Mouse (Mus musculus) embryonic facial prominence, embryonic 14.5 days (tissue): ENCODE results near the gene Guca2a. TPM values are rescaled to one million over a fixed set of nuclear protein-coding genes. Genes with fewer than 3 reads are reported as not detected.

Experiments used
- ATAC-seq: fragments of 200-750 bp; cut with Nextera tagmentation; 2 replicates; pipeline ENCODE4 v1.8.0; 2017; ENCODE audit warnings: low read depth, moderate number of reproducible peaks, moderate TSS enrichment
- DNase-seq: peaks from one replicate; pipeline ENCODE4 v3.0.0-alpha.2; 2015; ENCODE audit warnings: low spot score
- H3K27ac ChIP-seq: fragments of 300-500 bp; sonication (generic); replicated peaks from 2 replicates; pipeline ENCODE4 v1.5.1; 2014; ENCODE audit warnings: low read depth, mild to moderate bottlenecking, low read length, moderate library complexity
- H3K27me3 ChIP-seq: fragments of 300-500 bp; sonication (generic); replicated peaks from 2 replicates; pipeline ENCODE4 v1.6.1; 2014; ENCODE audit warnings: low read length; ENCODE audit not compliant: control insufficient read depth, insufficient read depth
- H3K36me3 ChIP-seq: fragments of 300-500 bp; sonication (generic); 2 replicates; pipeline ENCODE4 v1.6.1; 2014; ENCODE audit warnings: low read length, mixed read lengths; ENCODE audit not compliant: control insufficient read depth, insufficient read depth
- H3K4me1 ChIP-seq: fragments of 300-500 bp; sonication (generic); 2 replicates; pipeline ENCODE4 v1.6.1; 2014; ENCODE audit warnings: antibody characterized with exemption, low read length; ENCODE audit not compliant: control insufficient read depth, insufficient read depth
- H3K4me2 ChIP-seq: fragments of 300-500 bp; sonication (generic); 2 replicates; pipeline ENCODE4 v1.6.1; 2014; ENCODE audit warnings: low read depth, mild to moderate bottlenecking, low read length, moderate library complexity, mixed read lengths
- H3K4me3 ChIP-seq: fragments of 300-500 bp; sonication (generic); 2 replicates; pipeline ENCODE4 v1.5.1; 2014; ENCODE audit warnings: low read depth, mild to moderate bottlenecking, low read length
- H3K9ac ChIP-seq: fragments of 300-500 bp; sonication (generic); 2 replicates; pipeline ENCODE4 v1.6.1; 2014; ENCODE audit warnings: low read depth, mild to moderate bottlenecking, low read length, moderate library complexity, mixed read lengths
- H3K9me3 ChIP-seq: fragments of 300-500 bp; sonication (generic); 2 replicates; pipeline ENCODE4 v1.6.1; 2016; ENCODE audit warnings: low read length; ENCODE audit not compliant: control insufficient read depth
- WGBS: fragments of 180-500 bp; shearing (Covaris S2); extraction: QIAGEN DNeasy Blood & Tissue Kit; methylation state at CpG from one replicate; pipeline ENCODE4 v1.1.7; 2014; 5-methylcytosine and 5-hydroxymethylcytosine counted together
- polyA plus RNA-seq: library from polyadenylated mRNA; unstranded; fragments of >200 nt; fragmentation: Nextera tagmentation; extraction: Ambion mirVana; gene quantifications from 2 replicates; pipeline ENCODE4 v1.2.1, GENCODE M21; 2014

Gene Guca2a
- polyA plus RNA-seq, 1 experiment from 2014 or later = not detected

GRCm38 (mm10) chr4:119660007-119660406 is 22.5 kb downstream of the Guca2a start:
- H3K9ac ChIP-seq = no peak overlapping the region
- H3K4me1 ChIP-seq = no peaks in the 10 kb centered on the region
- H3K4me2 ChIP-seq = no peak overlapping the region
- H3K36me3 ChIP-seq = no peaks in the 10 kb centered on the region
- no peak for DNase-seq
- no peaks in the 10 kb centered on the region for H3K27me3 ChIP-seq
- no peak overlapping the region for H3K4me3 ChIP-seq
- ATAC-seq = no peak
- H3K9me3 ChIP-seq = no peaks in the 10 kb centered on the region
- 79% methylated on average over 8 of the region's 8 CpGs for WGBS
- H3K27ac ChIP-seq = no peak overlapping the region

GRCm38 (mm10) chr4:119662151-119662550 is 24.6 kb downstream of the Guca2a start:
- H3K36me3 ChIP-seq = no peaks in the 10 kb centered on the region
- no peak for ATAC-seq
- H3K9ac ChIP-seq = no peak overlapping the region
- H3K9me3 ChIP-seq = no peaks in the 10 kb centered on the region
- 64% methylated on average over 4 of the region's 4 CpGs for WGBS
- H3K27me3 ChIP-seq = no peaks in the 10 kb centered on the region
- H3K4me2 ChIP-seq = no peak overlapping the region
- DNase-seq = no peak
- no peaks in the 10 kb centered on the region for H3K4me1 ChIP-seq
- H3K4me3 ChIP-seq = no peak overlapping the region
- no peak overlapping the region for H3K27ac ChIP-seq

- no peak overlapping the region for H3K4me3 ChIP-seq
- H3K4me1 ChIP-seq = no peaks in the 10 kb centered on the region
- H3K27ac ChIP-seq = no peak overlapping the region
- DNase-seq (no peak), ATAC-seq (no peak)
- no peaks in the 10 kb centered on the region for H3K36me3 ChIP-seq
- H3K9ac ChIP-seq = no peak overlapping the region
- H3K27me3 ChIP-seq = no peaks in the 10 kb centered on the region
- WGBS = 84% methylated on average over 7 of the region's 7 CpGs
- H3K4me2 ChIP-seq = no peak overlapping the region
- no peaks in the 10 kb centered on the region for H3K9me3 ChIP-seq
Observed at GRCm38 (mm10) chr4:119662976-119663375, 25.5 kb downstream of the Guca2a start.

DNA sequence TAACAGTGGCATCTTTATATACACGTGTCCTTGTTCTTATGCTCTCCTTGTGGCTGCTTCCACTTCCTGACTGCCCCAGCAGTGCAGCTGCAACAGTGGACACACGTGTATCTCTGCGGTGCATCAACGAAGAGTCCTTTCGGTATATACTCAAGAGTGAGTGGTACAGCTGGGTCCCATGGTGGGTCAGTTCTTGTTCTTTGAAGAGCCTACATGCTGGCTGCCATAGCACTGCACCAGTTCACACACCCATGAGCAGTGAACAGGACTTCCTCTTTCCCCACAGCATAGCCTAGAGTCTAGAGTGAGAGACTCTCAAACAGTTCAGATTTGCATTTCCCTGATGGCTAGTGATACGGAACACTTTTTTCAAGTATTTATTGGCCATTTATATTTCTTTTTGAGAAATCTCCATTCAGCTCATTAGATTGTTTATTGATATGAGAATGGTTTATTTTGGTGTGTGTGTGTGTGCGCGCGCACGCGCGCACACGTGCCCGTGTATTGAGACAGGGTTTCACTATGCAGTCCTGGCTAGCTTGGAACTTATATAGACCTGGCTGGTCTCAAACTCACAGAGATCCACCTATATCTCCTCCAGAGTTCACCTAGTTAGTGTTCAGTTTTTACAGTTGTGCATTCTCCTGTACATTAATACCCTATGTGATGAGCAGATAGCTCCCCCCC is 26.0 kb downstream of the Guca2a start:
- H3K9me3 ChIP-seq = no peaks in the 10 kb centered on the region
- no peak for ATAC-seq

GRCm38 (mm10) chr4:119665166-119665565 is 27.7 kb downstream of the Guca2a start:
- ATAC-seq (no peak), DNase-seq (no peak)
- Histone ChIP-seq H3K4me2 (no peak overlapping the region), H3K9me3 (no peaks in the 10 kb centered on the region), H3K27ac (no peak overlapping the region), H3K36me3 (no peaks in the 10 kb centered on the region), H3K9ac (no peak overlapping the region), H3K4me3 (no peak overlapping the region), H3K4me1 (no peaks in the 10 kb centered on the region), H3K27me3 (no peaks in the 10 kb centered on the region)
- 92% methylated on average over 2 of the region's 2 CpGs for WGBS

More for the DNA sequence above, 26.0 kb downstream of the Guca2a start:
- Histone ChIP-seq H3K4me3 (no peak overlapping the region), H3K27ac (no peak overlapping the region), H3K4me2 (no peak overlapping the region), H3K27me3 (no peaks in the 10 kb centered on the region), H3K4me1 (no peaks in the 10 kb centered on the region), H3K36me3 (no peaks in the 10 kb centered on the region), H3K9ac (no peak overlapping the region)
- 91% methylated on average over 14 of the region's 14 CpGs for WGBS
- DNase-seq = no peak

GRCm38 (mm10) chr4:119666116-119666515 is 28.6 kb downstream of the Guca2a start:
- DNase-seq = no peak
- H3K4me3 ChIP-seq = no peak overlapping the region
- H3K27ac ChIP-seq = no peak overlapping the region
- no peaks in the 10 kb centered on the region for H3K27me3 ChIP-seq
- no peaks in the 10 kb centered on the region for H3K9me3 ChIP-seq
- H3K4me1 ChIP-seq = no peaks in the 10 kb centered on the region
- WGBS = 44% methylated on average over 8 of the region's 8 CpGs
- H3K9ac ChIP-seq = no peak overlapping the region
- no peak for ATAC-seq
- H3K36me3 ChIP-seq = no peaks in the 10 kb centered on the region
- no peak overlapping the region for H3K4me2 ChIP-seq

- WGBS = 33% methylated on average over 5 of the region's 5 CpGs
- Histone ChIP-seq H3K27ac (no peak overlapping the region), H3K9ac (no peak overlapping the region), H3K4me1 (no peaks in the 10 kb centered on the region), H3K4me2 (no peak overlapping the region), H3K9me3 (no peaks in the 10 kb centered on the region), H3K27me3 (no peaks in the 10 kb centered on the region), H3K36me3 (no peaks in the 10 kb centered on the region), H3K4me3 (no peak overlapping the region)
- no peak for DNase-seq
- ATAC-seq = no peak
Observed at GRCm38 (mm10) chr4:119667454-119667853, 29.9 kb downstream of the Guca2a start.

DNA sequence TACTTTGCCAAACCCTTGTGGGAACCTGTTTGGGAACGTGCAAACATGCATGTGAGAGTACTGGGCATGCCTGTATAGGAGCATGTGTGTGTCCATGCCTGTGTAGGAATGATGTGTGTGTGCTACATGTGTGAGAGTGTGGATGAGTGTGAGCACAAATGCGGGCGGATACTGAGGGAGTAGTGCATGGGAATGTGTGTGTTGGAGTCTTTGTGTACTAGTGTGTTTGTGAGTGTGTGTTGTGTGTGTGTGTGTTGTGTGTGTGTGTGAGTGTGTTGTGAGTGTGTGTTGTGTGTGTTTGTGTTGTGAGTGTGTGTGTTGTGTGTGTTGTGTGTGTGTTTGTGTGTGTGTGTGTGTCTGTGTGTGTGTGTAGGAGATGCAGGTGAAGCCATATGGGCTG is 30.7 kb downstream of the Guca2a start:
- WGBS = 87% methylated on average over 3 of the region's 3 CpGs
- Histone ChIP-seq H3K9ac (no peak overlapping the region), H3K4me2 (no peak overlapping the region), H3K27ac (no peak overlapping the region), H3K4me3 (no peak overlapping the region), H3K36me3 (no peaks in the 10 kb centered on the region), H3K4me1 (no peaks in the 10 kb centered on the region), H3K27me3 (no peaks in the 10 kb centered on the region), H3K9me3 (no peaks in the 10 kb centered on the region)
- no peak for ATAC-seq
- no peak for DNase-seq

DNA sequence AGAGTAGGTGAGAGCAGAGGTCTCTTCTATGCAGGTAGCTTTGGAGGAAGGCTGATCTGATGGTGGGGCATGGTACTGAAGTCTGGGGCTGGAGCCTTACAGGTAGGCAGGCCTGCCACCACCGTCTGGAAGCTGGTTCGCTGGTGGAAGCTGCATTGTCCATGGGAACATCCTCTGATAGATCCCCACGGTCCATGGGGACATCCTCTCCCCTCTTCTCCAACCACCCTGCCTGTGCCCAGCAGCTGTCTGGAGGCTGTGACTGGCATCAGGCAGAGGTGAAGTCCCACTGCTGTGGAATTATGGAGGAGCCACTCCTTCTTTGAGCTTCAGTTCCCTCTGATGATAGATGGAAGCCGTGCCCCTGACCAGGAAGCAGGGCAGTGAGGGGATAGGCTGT is 31.1 kb downstream of the Guca2a start:
- Histone ChIP-seq H3K4me1 (no peaks in the 10 kb centered on the region), H3K4me3 (no peak overlapping the region), H3K36me3 (no peaks in the 10 kb centered on the region), H3K27ac (no peak overlapping the region), H3K27me3 (no peaks in the 10 kb centered on the region), H3K4me2 (no peak overlapping the region), H3K9me3 (no peaks in the 10 kb centered on the region), H3K9ac (no peak overlapping the region)
- no peak for DNase-seq
- no peak for ATAC-seq
- 53% methylated on average over 3 of the region's 4 CpGs for WGBS
